Mouse (Mus musculus): Measurements from ENCODE around the gene Bnipl. TPM values are rescaled to one million over a fixed set of nuclear protein-coding genes. Genes with fewer than 3 reads are reported as not detected.

Bnipl gene
- polyA plus RNA-seq, 1 experiment from 2014 or later, result not detected

Other genes with a start within 250 kb of the Bnipl start
- 26.6 and 27.8 TPM in 2 replicates for gene Zfp687, start 235.7 kb downstream of the Bnipl start, polyA plus RNA-seq (2015; fragmentation: Nextera tagmentation; extraction: Ambion mirVana)
- gene Psmd4, start 208.6 kb downstream of the Bnipl start, polyA plus RNA-seq (2015; fragmentation: Nextera tagmentation; extraction: Ambion mirVana), result 299 and 311 TPM in 2 replicates
- 20.4 and 20.6 TPM in 2 replicates for gene Pip5k1a, start 144.3 kb downstream of the Bnipl start, polyA plus RNA-seq (2015; fragmentation: Nextera tagmentation; extraction: Ambion mirVana)
- gene Vps72, start 140.2 kb downstream of the Bnipl start, polyA plus RNA-seq (2015; fragmentation: Nextera tagmentation; extraction: Ambion mirVana), result 266 and 271 TPM in 2 replicates
- 0.72 and 0.81 TPM in 2 replicates for gene Tmod4, start 126.7 kb downstream of the Bnipl start, polyA plus RNA-seq (2015; fragmentation: Nextera tagmentation; extraction: Ambion mirVana)
- 99.5 and 106 TPM in 2 replicates for gene Scnm1, start 117.2 kb downstream of the Bnipl start, polyA plus RNA-seq (2015; fragmentation: Nextera tagmentation; extraction: Ambion mirVana)
- 29.6 and 30.8 TPM in 2 replicates for gene Lysmd1, start 117.1 kb downstream of the Bnipl start, polyA plus RNA-seq (2015; fragmentation: Nextera tagmentation; extraction: Ambion mirVana)
- gene Tnfaip8l2, start 108.8 kb downstream of the Bnipl start, polyA plus RNA-seq (2015; fragmentation: Nextera tagmentation; extraction: Ambion mirVana), result 1.1 and 1.2 TPM in 2 replicates
- 14.1 and 14.6 TPM in 2 replicates for gene Sema6c, start 90.7 kb downstream of the Bnipl start, polyA plus RNA-seq (2015; fragmentation: Nextera tagmentation; extraction: Ambion mirVana)
- 7.7 and 8.5 TPM in 2 replicates for gene Gabpb2, start 33.3 kb downstream of the Bnipl start, polyA plus RNA-seq (2015; fragmentation: Nextera tagmentation; extraction: Ambion mirVana)
- 92.3 and 96.3 TPM in 2 replicates for gene Cdc42se1, start 22.5 kb downstream of the Bnipl start, polyA plus RNA-seq (2015; fragmentation: Nextera tagmentation; extraction: Ambion mirVana)
- 174 and 191 TPM in 2 replicates for gene Mllt11, start 19.0 kb downstream of the Bnipl start, polyA plus RNA-seq (2015; fragmentation: Nextera tagmentation; extraction: Ambion mirVana)
- gene Gm128, start 9.6 kb downstream of the Bnipl start, polyA plus RNA-seq (2015; fragmentation: Nextera tagmentation; extraction: Ambion mirVana), result 0.19 and 0.38 TPM in 2 replicates
- gene Mindy1, start 30.2 kb upstream of the Bnipl start, polyA plus RNA-seq (2015; fragmentation: Nextera tagmentation; extraction: Ambion mirVana), result 39.6 and 40.0 TPM in 2 replicates
- 28.4 and 32.7 TPM in 2 replicates for gene Prune1, start 30.9 kb upstream of the Bnipl start, polyA plus RNA-seq (2015; fragmentation: Nextera tagmentation; extraction: Ambion mirVana)
- 0.52 and 1.1 TPM in 2 replicates for gene Anxa9, start 56.0 kb upstream of the Bnipl start, polyA plus RNA-seq (2015; fragmentation: Nextera tagmentation; extraction: Ambion mirVana)
- 98.4 and 103 TPM in 2 replicates for gene Cers2, start 63.6 kb upstream of the Bnipl start, polyA plus RNA-seq (2015; fragmentation: Nextera tagmentation; extraction: Ambion mirVana)
- gene Setdb1, start 106.0 kb upstream of the Bnipl start, polyA plus RNA-seq (2015; fragmentation: Nextera tagmentation; extraction: Ambion mirVana), result 45.4 and 51.8 TPM in 2 replicates
- gene 4930558C23Rik, start 151.6 kb upstream of the Bnipl start, polyA plus RNA-seq (2015; fragmentation: Nextera tagmentation; extraction: Ambion mirVana), result not detected in 2 replicates
- 24.8 and 28.1 TPM in 2 replicates for gene Arnt, start 183.2 kb upstream of the Bnipl start, polyA plus RNA-seq (2015; fragmentation: Nextera tagmentation; extraction: Ambion mirVana)
- 3.2 and 4.3 TPM in 2 replicates for gene Ctsk, start 248.1 kb upstream of the Bnipl start, polyA plus RNA-seq (2015; fragmentation: Nextera tagmentation; extraction: Ambion mirVana)